24 mouse cellular contexts compared by ENCODE assay signal in the genomic region with DNA sequence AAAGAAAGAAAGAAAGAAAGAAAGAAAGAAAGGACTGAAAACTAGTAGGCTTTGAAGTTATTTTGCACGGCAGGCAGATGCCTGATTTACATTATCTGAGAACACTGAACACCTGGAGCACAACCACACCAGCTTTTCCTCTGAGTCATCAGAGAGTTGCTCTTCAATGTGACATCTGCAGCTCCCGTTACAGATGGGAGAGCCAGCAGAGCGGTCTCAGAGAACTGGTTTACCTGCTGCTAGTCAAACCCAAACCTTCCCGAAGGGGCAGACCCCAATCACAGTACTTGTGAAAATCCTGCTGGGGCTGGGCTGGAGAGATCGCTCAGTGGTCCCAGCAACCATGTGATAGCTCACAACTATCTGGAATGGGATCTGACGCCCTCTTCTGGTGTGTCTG. TPM values are rescaled to one million over a fixed set of nuclear protein-coding genes. Genes with fewer than 3 reads are reported as not detected.
DNase-seq lines count a peak whose midpoint lies in the region; ATAC-seq and TF ChIP-seq lines count a peak whose summit lies in the region.
"Had no signal": no experiment of that assay in that cellular context is flagged by ENCODE, and none has a peak within 500 bp of the region (broad histone marks: within the 10 kb centered on the region; RNA-seq: fewer than 3 reads in every experiment).

No protein-coding gene starts in this region.

- H3K27ac ChIP-seq in ES-Bruce4 (ENCODE audit: insufficient read depth, low read length), result no peak overlapping the region
- no peak overlapping the region for H3K27ac ChIP-seq in kidney, embryonic 14.5 days (ENCODE audit: low read depth, low read length)
- H3K27ac ChIP-seq: hindbrain, embryonic 15.5 days; lung, embryonic 15.5 days; midbrain, embryonic 10.5 days; midbrain, embryonic 15.5 days; neural tube, embryonic 15.5 days had no signal

- peak; percentile 11 for DNase-seq in right cerebral cortex, adult 18-20 months
- DNase-seq in right cerebral cortex, adult 2 months (ENCODE audit: low spot score in 2 of 2), result no peak
- DNase-seq in thymus, postnatal 0 days (ENCODE audit: low spot score), result peak; percentile 82
- DNase-seq in thymus, postnatal 4 days, result peak; percentile 59
- no peak for DNase-seq in kidney, adult 9 months
- DNase-seq in cerebellum, adult 18-20 months, result no peak
- DNase-seq: adrenal gland, adult 8-10 months; cerebellum, adult 2 months; cerebellum, postnatal 25 days; gastrocnemius, postnatal 14 days; kidney, adult 2 months; kidney, postnatal 10 days; layer of hippocampus, adult 9-11 months; right cerebral cortex, postnatal 4 days had no signal

- peaks cover 2% of the 10 kb centered on the region for H3K4me1 ChIP-seq in ES-Bruce4 (ENCODE audit: control insufficient read depth, insufficient read depth, low read length)
- H3K4me1 ChIP-seq in kidney, embryonic 14.5 days (ENCODE audit: control insufficient read depth, insufficient read depth, low read length), result peaks cover 9% of the 10 kb centered on the region; the same call in 1 of the 2 replicates

- no peak overlapping the region for H3K9ac ChIP-seq in ES-Bruce4 (ENCODE audit: low read depth, poor library complexity, severe bottlenecking)
- H3K9ac ChIP-seq in kidney, embryonic 14.5 days (ENCODE audit: low read depth, low read length), result no peak overlapping the region
- H3K9ac ChIP-seq: heart, embryonic 12.5 days; hindbrain, embryonic 15.5 days; lung, embryonic 15.5 days; midbrain, embryonic 15.5 days; neural tube, embryonic 15.5 days had no signal

- WGBS in kidney, embryonic 14.5 days, result 76% methylated on average over 6 of the region's 6 CpGs

- no peak for ATAC-seq in kidney, embryonic 14.5 days (ENCODE audit: low FRiP score, low TSS enrichment)
- ATAC-seq: activated CD4-positive, CD25-positive, alpha-beta regulatory T cell, adult 4 months; forebrain, embryonic 14.5 days; midbrain, embryonic 15.5 days had no signal

- H3K4me3 ChIP-seq in ES-Bruce4 (ENCODE audit: low read depth, low read length), result peak overlapping the region; percentile 18; the same call in 1 of the 2 replicates
- no peak overlapping the region for H3K4me3 ChIP-seq in kidney, embryonic 14.5 days (ENCODE audit: low read length)
- H3K4me3 ChIP-seq: heart, embryonic 12.5 days; hindbrain, embryonic 15.5 days; lung, embryonic 15.5 days; midbrain, embryonic 10.5 days; midbrain, embryonic 15.5 days; neural tube, embryonic 15.5 days had no signal

- no peak overlapping the region for H3K4me2 ChIP-seq in kidney, embryonic 14.5 days (replicated peaks; ENCODE audit: low read depth, low read length)
- H3K4me2 ChIP-seq: heart, embryonic 12.5 days; hindbrain, embryonic 15.5 days; lung, embryonic 15.5 days; midbrain, embryonic 15.5 days; neural tube, embryonic 15.5 days had no signal

- H3K27me3 ChIP-seq in ES-Bruce4 (ENCODE audit: control insufficient read depth, insufficient read depth, low read length, poor library complexity, severe bottlenecking), result no peaks in the 10 kb centered on the region
- H3K27me3 ChIP-seq in kidney, embryonic 14.5 days (ENCODE audit: control insufficient read depth, insufficient read depth, low read length), result no peaks in the 10 kb centered on the region
- H3K27me3 ChIP-seq: heart, embryonic 12.5 days; hindbrain, embryonic 15.5 days; lung, embryonic 15.5 days; midbrain, embryonic 15.5 days; neural tube, embryonic 15.5 days had no signal

- no peaks in the 10 kb centered on the region for H3K9me3 ChIP-seq in ES-Bruce4 (replicated peaks; ENCODE audit: control insufficient read depth, insufficient read depth, low read length, poor library complexity, severe bottlenecking)
- no peaks in the 10 kb centered on the region for H3K9me3 ChIP-seq in kidney, embryonic 14.5 days (ENCODE audit: control insufficient read depth, low read length)
- H3K9me3 ChIP-seq: heart, embryonic 12.5 days; hindbrain, embryonic 15.5 days; lung, embryonic 15.5 days; midbrain, embryonic 10.5 days; midbrain, embryonic 15.5 days; neural tube, embryonic 15.5 days had no signal

- TF ChIP-seq POLR2A in ES-Bruce4 (IDR thresholded peaks at IDR 0.05; ENCODE audit: insufficient read depth, low read length), result no peak

- TF ChIP-seq EP300 in ES-Bruce4 (IDR thresholded peaks at IDR 0.05; ENCODE audit: insufficient read depth, low read depth, low read length), result no peak

- no peak for TF ChIP-seq CTCF in ES-Bruce4 (IDR thresholded peaks at IDR 0.05; ENCODE audit: low read depth, low read length)

- peaks cover 1% of the 10 kb centered on the region; the same call in 1 of the 2 replicates for H3K36me3 ChIP-seq in ES-Bruce4 (ENCODE audit: control insufficient read depth, insufficient read depth, low read length, poor library complexity, severe bottlenecking)
- H3K36me3 ChIP-seq in kidney, embryonic 14.5 days (ENCODE audit: control insufficient read depth, insufficient read depth, low read length), result peaks cover under 1% of the 10 kb centered on the region; the same call in 1 of the 2 replicates
- H3K36me3 ChIP-seq: neural tube, embryonic 15.5 days had no signal

RNA-seq across cellular contexts. Expression of gene Anapc5, which starts 3.3 kb away (rescaled TPM):
- 344 and 397 TPM in 2 replicates for polyA plus RNA-seq in ES-Bruce4 (2011; ENCODE audit: insufficient read depth, insufficient read length, low read depth, missing spikeins)
- 407 and 446 TPM in 2 replicates for polyA plus RNA-seq in thymus, postnatal 0 days (2015; fragmentation: Nextera tagmentation; extraction: Ambion mirVana)
- 335 and 457 TPM in 2 replicates for polyA plus RNA-seq in kidney, embryonic 14.5 days (2014; fragmentation: Nextera tagmentation; extraction: Ambion mirVana)

RNA-seq across cellular contexts. Expression of gene Rnf34, which starts 25.4 kb away (rescaled TPM):
- 28.5 and 34.5 TPM in 2 replicates for polyA plus RNA-seq in ES-Bruce4 (2011; ENCODE audit: insufficient read depth, insufficient read length, low read depth, missing spikeins)
- 35.8 and 37.9 TPM in 2 replicates for polyA plus RNA-seq in thymus, postnatal 0 days (2015; fragmentation: Nextera tagmentation; extraction: Ambion mirVana)
- polyA plus RNA-seq in kidney, embryonic 14.5 days (2014; fragmentation: Nextera tagmentation; extraction: Ambion mirVana), result 33.4 and 35.1 TPM in 2 replicates

RNA-seq across cellular contexts. Expression of gene Camkk2, which starts 45.2 kb away (rescaled TPM):
- polyA plus RNA-seq in ES-Bruce4 (2011; ENCODE audit: insufficient read depth, insufficient read length, low read depth, missing spikeins), result 24.4 and 26.2 TPM in 2 replicates
- 24.7 and 27.1 TPM in 2 replicates for polyA plus RNA-seq in thymus, postnatal 0 days (2015; fragmentation: Nextera tagmentation; extraction: Ambion mirVana)
- 25.0 and 40.9 TPM in 2 replicates for polyA plus RNA-seq in kidney, embryonic 14.5 days (2014; fragmentation: Nextera tagmentation; extraction: Ambion mirVana)

Comparison
In these comparisons a context has a peak if more than half of its experiments do, and no peak if none do; other contexts are left out.
1. DNase-seq: peak in right cerebral cortex, adult 18-20 months (single experiment), thymus, postnatal 0 days (single experiment) and thymus, postnatal 4 days (single experiment); none in right cerebral cortex, adult 2 months (0 of 2), kidney, adult 9 months (single experiment) and cerebellum, adult 18-20 months (0 of 2).